Mouse (Mus musculus) heart, embryonic 10.5 days (tissue): ENCODE results near the gene Tgm1. TPM values are rescaled to one million over a fixed set of nuclear protein-coding genes. Genes with fewer than 3 reads are reported as not detected.

Experiments
- DNase-seq: peaks from one replicate; pipeline ENCODE4 v3.0.0-alpha.2; 2017; ENCODE audit warnings: low spot score
- H3K27ac ChIP-seq: fragments of 300-500 bp; sonication (generic); 2 replicates; pipeline ENCODE4 v1.5.1; 2016; ENCODE audit warnings: mild to moderate bottlenecking
- H3K27me3 ChIP-seq: fragments of 300-500 bp; sonication (generic); 2 replicates; pipeline ENCODE4 v1.6.1; 2016; ENCODE audit warnings: mild to moderate bottlenecking; ENCODE audit not compliant: poor library complexity, insufficient read depth, severe bottlenecking
- H3K36me3 ChIP-seq: fragments of 300-500 bp; sonication (generic); 2 replicates; pipeline ENCODE4 v1.6.1; 2016; ENCODE audit warnings: mild to moderate bottlenecking, moderate library complexity
- H3K4me1 ChIP-seq: fragments of 300-500 bp; sonication (generic); 2 replicates; pipeline ENCODE4 v1.6.1; 2016; ENCODE audit warnings: mild to moderate bottlenecking
- H3K4me3 ChIP-seq: fragments of 300-500 bp; sonication (generic); 2 replicates; pipeline ENCODE4 v1.5.1; 2016; ENCODE audit warnings: mild to moderate bottlenecking, moderate library complexity
- H3K9me3 ChIP-seq: fragments of 300-500 bp; sonication (generic); 2 replicates; pipeline ENCODE4 v1.6.1; 2016; ENCODE audit warnings: mild to moderate bottlenecking, moderate library complexity
- WGBS: fragments of 180-500 bp; shearing (Covaris S2); methylation state at CpG from one replicate; pipeline ENCODE4 v1.1.7; 2016; 5-methylcytosine and 5-hydroxymethylcytosine counted together
- polyA plus RNA-seq: library from polyadenylated mRNA; unstranded; fragments of >200 nt; fragmentation: Nextera tagmentation; extraction: Ambion mirVana; gene quantifications from 2 replicates; pipeline ENCODE4 v1.2.1, GENCODE M21; 2016

The Tgm1 gene
- polyA plus RNA-seq, 1 experiment from 2014 or later: 1.6 TPM

GRCm38 (mm10) chr14:55721076-55721475 lies 7.3 kb upstream of the Tgm1 start:
- Histone ChIP-seq H3K36me3 (peaks cover 42% of the 10 kb centered on the region), H3K4me1 (peaks cover 16% of the 10 kb centered on the region), H3K27me3 (no peaks in the 10 kb centered on the region), H3K27ac (peak overlapping the region; percentile 95; the same call in 1 of the 2 replicates), H3K9me3 (no peaks in the 10 kb centered on the region), H3K4me3 (peak overlapping the region; percentile 88)
- 83% methylated on average over 6 of the region's 6 CpGs for WGBS
- DNase-seq: no peak

GRCm38 (mm10) chr14:55720666-55721065 lies 6.9 kb upstream of the Tgm1 start:
- H3K4me3 ChIP-seq: 0 out of 2 replicates have a peak overlapping the region, but pooled peaks have one; percentile 88
- no peak for DNase-seq
- peaks cover 16% of the 10 kb centered on the region for H3K4me1 ChIP-seq
- no peak overlapping the region for H3K27ac ChIP-seq
- no peaks in the 10 kb centered on the region for H3K27me3 ChIP-seq
- peaks cover 44% of the 10 kb centered on the region for H3K36me3 ChIP-seq
- H3K9me3 ChIP-seq: no peaks in the 10 kb centered on the region
- WGBS: 90% methylated on average over 12 of the region's 12 CpGs

DNA sequence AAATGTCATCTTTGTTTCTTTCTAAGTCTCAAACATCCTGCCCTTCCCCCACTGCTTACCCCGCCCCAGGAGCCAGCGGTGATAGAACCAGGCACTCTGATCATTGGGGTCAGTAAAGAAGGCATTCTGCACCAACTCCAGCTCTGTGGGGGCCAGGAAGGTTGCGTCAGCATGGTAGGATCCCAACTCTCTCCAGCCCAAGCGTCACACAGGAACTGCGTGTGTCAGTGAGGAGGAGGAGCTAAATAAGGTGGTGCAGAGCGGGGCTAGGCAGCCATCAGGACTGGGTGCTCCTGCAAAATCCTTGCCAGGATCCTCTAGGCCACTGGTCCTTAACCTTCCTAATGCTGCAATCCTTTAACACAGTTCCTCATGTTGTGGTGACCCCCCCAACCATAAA lies 6.0 kb upstream of the Tgm1 start:
- 83% methylated on average over 6 of the region's 6 CpGs for WGBS
- no peaks in the 10 kb centered on the region; the same call in 1 of the 2 replicates for H3K27me3 ChIP-seq
- H3K4me3 ChIP-seq: no peak overlapping the region
- DNase-seq: no peak
- peaks cover 16% of the 10 kb centered on the region for H3K4me1 ChIP-seq
- H3K9me3 ChIP-seq: no peaks in the 10 kb centered on the region
- H3K36me3 ChIP-seq: peaks cover 44% of the 10 kb centered on the region
- H3K27ac ChIP-seq: no peak overlapping the region

DNA sequence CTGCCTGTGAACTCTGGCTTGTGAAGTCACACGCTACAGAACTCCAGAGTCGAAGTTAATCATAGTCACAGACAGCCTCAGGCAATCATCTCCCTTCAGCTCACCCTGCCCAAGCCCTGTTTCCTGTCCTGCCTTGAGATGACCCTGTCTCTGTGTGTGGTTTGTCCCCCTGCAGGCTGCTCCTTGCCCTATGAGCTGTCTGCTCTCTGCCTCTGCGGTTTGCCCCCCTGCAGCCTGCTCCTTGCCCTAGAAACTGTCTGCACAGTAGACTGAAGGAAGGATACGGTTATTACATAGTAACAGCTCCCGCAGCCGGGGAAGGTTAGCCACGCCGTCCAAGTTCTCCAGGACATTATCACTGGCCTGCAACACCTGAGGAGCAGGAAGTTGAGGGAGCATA lies 3.2 kb upstream of the Tgm1 start:
- no peak overlapping the region for H3K4me3 ChIP-seq
- H3K36me3 ChIP-seq: peaks cover 44% of the 10 kb centered on the region
- no peaks in the 10 kb centered on the region for H3K9me3 ChIP-seq
- no peak overlapping the region for H3K27ac ChIP-seq
- 81% methylated on average over 8 of the region's 8 CpGs for WGBS
- H3K4me1 ChIP-seq: peaks cover 24% of the 10 kb centered on the region
- H3K27me3 ChIP-seq: peaks cover 23% of the 10 kb centered on the region
- no peak for DNase-seq

GRCm38 (mm10) chr14:55716271-55716670 lies 2.5 kb upstream of the Tgm1 start:
- Histone ChIP-seq H3K9me3 (no peaks in the 10 kb centered on the region), H3K27ac (no peak overlapping the region), H3K4me1 (peaks cover 20% of the 10 kb centered on the region), H3K27me3 (peaks cover 29% of the 10 kb centered on the region), H3K36me3 (peaks cover 44% of the 10 kb centered on the region), H3K4me3 (no peak overlapping the region)
- DNase-seq: no peak
- 89% methylated on average over 6 of the region's 6 CpGs for WGBS

DNA sequence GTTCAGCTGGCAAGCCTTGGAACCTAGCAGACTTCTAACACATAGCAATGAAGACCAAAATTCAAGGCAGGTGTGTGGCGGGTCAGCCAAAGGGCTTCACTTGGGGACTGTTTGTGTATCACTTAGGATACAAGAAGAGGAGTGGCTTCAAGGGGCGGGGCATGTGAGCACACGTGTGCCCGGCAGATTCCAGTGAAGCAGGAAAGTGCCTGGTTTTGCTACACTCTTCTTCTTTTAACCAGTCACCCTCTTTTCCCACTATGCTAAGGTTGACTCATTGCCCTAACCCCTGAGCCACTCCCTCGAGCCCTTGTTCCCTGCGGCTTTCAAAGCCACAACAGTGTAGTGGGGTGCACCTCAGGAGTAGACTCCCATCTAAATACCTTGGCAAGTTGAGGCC lies 1.2 kb upstream of the Tgm1 start:
- Histone ChIP-seq H3K9me3 (no peaks in the 10 kb centered on the region), H3K4me1 (peaks cover 13% of the 10 kb centered on the region), H3K27me3 (peaks cover 38% of the 10 kb centered on the region), H3K4me3 (no peak overlapping the region), H3K36me3 (peaks cover 37% of the 10 kb centered on the region), H3K27ac (no peak overlapping the region)
- WGBS: 37% methylated on average over 6 of the region's 6 CpGs
- no peak for DNase-seq

DNA sequence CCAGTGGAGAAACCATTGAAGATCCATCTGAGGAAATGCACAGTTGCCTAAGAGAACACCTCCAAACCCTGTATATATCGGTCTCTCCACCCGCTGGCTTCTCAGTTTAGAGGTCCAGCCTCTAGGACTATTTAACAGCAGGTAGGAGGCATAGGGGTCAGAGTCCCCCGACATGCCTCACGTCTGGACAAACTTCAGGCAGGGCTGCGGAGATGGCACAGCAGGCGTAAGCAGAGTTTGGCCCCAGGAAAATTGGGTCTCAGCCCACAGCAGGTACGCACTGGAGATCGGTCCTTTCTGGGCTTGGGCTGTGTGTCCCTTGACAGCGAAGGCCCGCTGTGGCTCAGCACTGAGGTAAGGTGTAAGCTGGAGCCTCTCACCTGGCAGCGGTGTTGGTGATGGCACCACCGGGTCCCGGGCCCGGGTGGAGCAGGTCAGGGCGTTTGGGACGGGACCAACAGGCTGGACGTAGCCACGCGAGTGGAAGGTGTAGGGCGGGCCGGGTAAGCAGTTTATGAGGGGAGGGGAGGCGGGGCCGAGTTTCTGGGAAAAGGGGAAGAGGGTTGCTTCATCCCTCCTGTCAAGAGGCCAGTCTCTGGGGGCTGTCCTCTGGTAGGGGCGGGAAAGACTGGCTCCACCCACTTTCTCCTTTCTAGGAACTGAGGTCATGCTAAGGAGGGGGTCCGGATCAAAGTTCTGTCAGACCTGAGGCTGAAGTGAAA lies 558 bp downstream of the Tgm1 start:
- H3K4me1 ChIP-seq: peaks cover 13% of the 10 kb centered on the region
- no peaks in the 10 kb centered on the region for H3K9me3 ChIP-seq
- peak; percentile 77 for DNase-seq
- H3K27ac ChIP-seq: no peak overlapping the region; the same call in 1 of the 2 replicates
- peak overlapping the region; percentile 50 for H3K4me3 ChIP-seq
- H3K36me3 ChIP-seq: peaks cover 20% of the 10 kb centered on the region
- peaks cover 38% of the 10 kb centered on the region for H3K27me3 ChIP-seq
- WGBS: 11% methylated on average over 25 of the region's 25 CpGs

- no peak for DNase-seq
- Histone ChIP-seq H3K4me3 (no peak overlapping the region), H3K9me3 (no peaks in the 10 kb centered on the region), H3K36me3 (peaks cover 8% of the 10 kb centered on the region), H3K27ac (no peak overlapping the region), H3K27me3 (peaks cover 38% of the 10 kb centered on the region), H3K4me1 (peaks cover 13% of the 10 kb centered on the region)
- 74% methylated on average over 7 of the region's 7 CpGs for WGBS
Observed at GRCm38 (mm10) chr14:55711786-55712185, 1.9 kb downstream of the Tgm1 start.

DNA sequence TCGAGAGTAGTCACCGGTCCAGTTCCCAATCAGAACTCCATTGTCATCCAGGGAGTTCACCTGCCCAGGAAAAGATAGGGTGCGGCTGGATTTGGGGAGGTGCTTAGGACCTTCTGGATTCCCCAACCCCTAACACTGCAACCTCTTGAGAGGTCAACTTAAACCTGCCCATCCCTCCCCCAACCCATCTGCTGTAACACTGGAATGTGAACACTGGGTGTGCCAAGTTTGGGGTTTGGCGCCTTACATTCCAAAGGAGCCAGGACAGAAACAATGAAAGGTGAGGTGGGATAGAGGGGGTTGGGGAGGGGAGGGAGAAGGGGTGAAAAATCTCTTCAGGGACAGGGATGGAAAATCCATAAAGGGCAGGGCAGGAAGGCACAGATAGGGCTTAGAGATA lies 4.2 kb downstream of the Tgm1 start:
- Histone ChIP-seq H3K9me3 (no peaks in the 10 kb centered on the region), H3K36me3 (no peaks in the 10 kb centered on the region), H3K4me1 (peaks cover 17% of the 10 kb centered on the region), H3K27me3 (peaks cover 38% of the 10 kb centered on the region), H3K27ac (no peak overlapping the region), H3K4me3 (no peak overlapping the region)
- WGBS: 83% methylated on average over 4 of the region's 4 CpGs
- DNase-seq: no peak

GRCm38 (mm10) chr14:55707397-55707796 lies 6.3 kb downstream of the Tgm1 start:
- Histone ChIP-seq H3K36me3 (no peaks in the 10 kb centered on the region), H3K4me1 (peaks cover 4% of the 10 kb centered on the region; the same call in 1 of the 2 replicates), H3K27me3 (peaks cover 20% of the 10 kb centered on the region), H3K27ac (no peak overlapping the region), H3K4me3 (no peak overlapping the region), H3K9me3 (no peaks in the 10 kb centered on the region)
- no peak for DNase-seq
- WGBS: 48% methylated on average over 5 of the region's 5 CpGs

DNA sequence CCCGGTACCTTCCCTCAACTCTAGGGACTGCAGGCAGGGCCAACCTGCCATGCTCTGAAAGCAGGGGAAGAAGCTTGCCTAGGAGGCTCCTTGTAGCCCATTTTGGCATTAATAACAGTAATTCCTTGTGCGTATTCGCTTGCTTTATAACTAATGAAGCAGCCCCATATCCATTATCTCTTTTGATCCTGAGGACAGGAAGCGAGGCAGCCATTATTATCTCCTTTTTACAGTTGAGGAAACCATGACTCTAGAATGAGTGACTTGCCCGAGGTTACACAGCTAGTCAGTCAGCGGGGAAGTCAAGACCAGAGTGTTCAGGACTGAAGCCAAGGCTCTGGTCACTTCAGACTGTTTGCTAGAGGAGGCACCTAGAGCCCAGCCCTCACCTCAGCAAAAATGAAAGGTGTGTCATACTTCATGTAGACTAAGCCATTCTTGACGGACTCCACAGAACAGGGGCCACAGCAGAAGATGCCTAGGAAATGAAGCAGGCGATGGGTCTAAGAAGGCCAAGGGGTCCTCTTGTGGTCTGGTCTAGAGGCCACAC lies 7.6 kb downstream of the Tgm1 start:
- no peaks in the 10 kb centered on the region for H3K9me3 ChIP-seq
- peaks cover 7% of the 10 kb centered on the region for H3K27me3 ChIP-seq
- no peak overlapping the region for H3K4me3 ChIP-seq
- H3K4me1 ChIP-seq: peaks cover 4% of the 10 kb centered on the region; the same call in 1 of the 2 replicates
- no peaks in the 10 kb centered on the region for H3K36me3 ChIP-seq
- 79% methylated on average over 8 of the region's 8 CpGs for WGBS
- DNase-seq: no peak
- no peak overlapping the region for H3K27ac ChIP-seq

DNA sequence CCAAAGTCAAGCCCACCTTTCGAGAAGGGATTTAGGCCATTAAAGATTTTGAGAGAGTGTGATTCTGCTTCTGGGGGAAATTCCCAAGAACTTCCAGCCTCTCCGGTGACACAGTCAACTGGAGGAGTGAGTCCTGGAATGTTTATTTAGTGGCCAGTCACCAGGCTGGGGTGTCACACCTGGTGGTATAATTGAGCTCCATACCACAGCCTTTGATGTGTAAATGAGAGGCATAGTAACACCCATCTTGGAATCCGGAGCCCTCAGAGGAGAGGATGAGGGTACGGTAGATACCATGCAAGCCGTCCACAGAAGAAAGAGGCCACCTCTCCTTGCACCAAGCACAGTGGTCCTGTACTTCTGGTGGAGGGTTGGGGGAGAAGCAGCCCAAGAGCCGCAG lies 11.0 kb downstream of the Tgm1 start:
- no peak for DNase-seq
- WGBS: 57% methylated on average over 6 of the region's 6 CpGs
- no peaks in the 10 kb centered on the region for H3K9me3 ChIP-seq
- peaks cover 4% of the 10 kb centered on the region; the same call in 1 of the 2 replicates for H3K4me1 ChIP-seq
- H3K27me3 ChIP-seq: no peaks in the 10 kb centered on the region
- H3K36me3 ChIP-seq: no peaks in the 10 kb centered on the region
- no peak overlapping the region for H3K4me3 ChIP-seq
- no peak overlapping the region for H3K27ac ChIP-seq

GRCm38 (mm10) chr14:55701131-55701530 lies 12.6 kb downstream of the Tgm1 start:
- H3K4me1 ChIP-seq: no peaks in the 10 kb centered on the region
- no peaks in the 10 kb centered on the region for H3K27me3 ChIP-seq
- no peak overlapping the region for H3K4me3 ChIP-seq
- 67% methylated on average over 9 of the region's 9 CpGs for WGBS
- H3K27ac ChIP-seq: no peak overlapping the region
- no peak for DNase-seq
- no peaks in the 10 kb centered on the region for H3K36me3 ChIP-seq
- H3K9me3 ChIP-seq: no peaks in the 10 kb centered on the region
